Mouse (Mus musculus): ENCODE measurements around the gene Pigt. TPM values are rescaled to one million over a fixed set of nuclear protein-coding genes. Genes with fewer than 3 reads are reported as not detected.

Gene Pigt
- polyA plus RNA-seq, 1 experiment = 155 TPM

GRCm38 (mm10) chr2:164549963-164550894 is 52.9 kb downstream of the Pigt start:
- no peak for DNase-seq (ENCODE audit: low read depth)
- TF ChIP-seq POLR2A (IDR thresholded peaks at IDR 0.05; ENCODE audit: borderline replicate concordance, extremely low read depth, insufficient read depth, insufficient read length, poor library complexity, severe bottlenecking) = no peak
- no peak for TF ChIP-seq CTCF (IDR thresholded peaks at IDR 0.05; ENCODE audit: borderline replicate concordance, extremely low read depth, insufficient read depth, insufficient read length)

- no peak for TF ChIP-seq CTCF (IDR thresholded peaks at IDR 0.05; ENCODE audit: borderline replicate concordance, extremely low read depth, insufficient read depth, insufficient read length)
- DNase-seq (ENCODE audit: low read depth) = no peak
These were observed 53.6 kb downstream of the Pigt start for GRCm38 (mm10) chr2:164550895-164551269.

- no peak for DNase-seq (ENCODE audit: low read depth)
- TF ChIP-seq CTCF (IDR thresholded peaks at IDR 0.05; ENCODE audit: borderline replicate concordance, extremely low read depth, insufficient read depth, insufficient read length) (no peak), POLR2A (IDR thresholded peaks at IDR 0.05; ENCODE audit: borderline replicate concordance, extremely low read depth, insufficient read depth, insufficient read length, poor library complexity, severe bottlenecking) (no peak)
These were observed 54.2 kb downstream of the Pigt start for GRCm38 (mm10) chr2:164551502-164551901.

Other genes starting within 250 kb of the Pigt start
- not detected in 2 replicates for gene Svs3b, start 240.9 kb upstream of the Pigt start, polyA plus RNA-seq (2012; rRNA removed)
- not detected in 2 replicates for gene Svs4, start 219.1 kb upstream of the Pigt start, polyA plus RNA-seq (2012; rRNA removed)
- not detected in 2 replicates for gene Svs3a, start 208.3 kb upstream of the Pigt start, polyA plus RNA-seq (2012; rRNA removed)
- gene Svs6, start 180.8 kb upstream of the Pigt start, polyA plus RNA-seq (2012; rRNA removed) = not detected in 2 replicates
- gene Svs5, start 164.8 kb upstream of the Pigt start, polyA plus RNA-seq (2012; rRNA removed) = not detected in 2 replicates
- 0.22 TPM in 1 of 2 replicates, not detected in the other for gene Slpi, start 108.4 kb upstream of the Pigt start, polyA plus RNA-seq (2012; rRNA removed)
- 0.04 and 0.10 TPM in 2 replicates for gene Rbpjl, start 94.4 kb upstream of the Pigt start, polyA plus RNA-seq (2012; rRNA removed)
- gene Matn4, start 92.4 kb upstream of the Pigt start, polyA plus RNA-seq (2012; rRNA removed) = 1.8 and 2.5 TPM in 2 replicates
- 2.3 and 3.7 TPM in 2 replicates for gene Sdc4, start 53.6 kb upstream of the Pigt start, polyA plus RNA-seq (2012; rRNA removed)
- 69.6 and 82.0 TPM in 2 replicates for gene Sys1, start 40.6 kb upstream of the Pigt start, polyA plus RNA-seq (2012; rRNA removed)
- 8.0 and 10.2 TPM in 2 replicates for gene Gm20458, start 36.6 kb upstream of the Pigt start, polyA plus RNA-seq (2012; rRNA removed)
- gene Trp53tg5, start 23.8 kb upstream of the Pigt start, polyA plus RNA-seq (2012; rRNA removed) = not detected in 2 replicates
- 11.4 and 13.1 TPM in 2 replicates for gene Dbndd2, start 11.4 kb upstream of the Pigt start, polyA plus RNA-seq (2012; rRNA removed)
- 3.9 and 5.3 TPM in 2 replicates for gene Wfdc2, start 64.9 kb downstream of the Pigt start, polyA plus RNA-seq (2012; rRNA removed)
- not detected in 2 replicates for gene Spint3, start 75.9 kb downstream of the Pigt start, polyA plus RNA-seq (2012; rRNA removed)
- gene Wfdc6a, start 87.9 kb downstream of the Pigt start, polyA plus RNA-seq (2012; rRNA removed) = not detected in 2 replicates
- not detected in 2 replicates for gene Eppin, start 96.1 kb downstream of the Pigt start, polyA plus RNA-seq (2012; rRNA removed)
- not detected in 2 replicates for gene Wfdc6b, start 116.0 kb downstream of the Pigt start, polyA plus RNA-seq (2012; rRNA removed)
- gene Wfdc8, start 116.1 kb downstream of the Pigt start, polyA plus RNA-seq (2012; rRNA removed) = not detected in 2 replicates
- not detected in 2 replicates for gene Wfdc16, start 141.3 kb downstream of the Pigt start, polyA plus RNA-seq (2012; rRNA removed)
- not detected in 2 replicates for gene Wfdc10, start 158.5 kb downstream of the Pigt start, polyA plus RNA-seq (2012; rRNA removed)
- gene Wfdc9, start 159.1 kb downstream of the Pigt start, polyA plus RNA-seq (2012; rRNA removed) = not detected in 2 replicates
- not detected in 2 replicates for gene Wfdc11, start 176.6 kb downstream of the Pigt start, polyA plus RNA-seq (2012; rRNA removed)
- not detected in 2 replicates for gene Wfdc13, start 187.6 kb downstream of the Pigt start, polyA plus RNA-seq (2012; rRNA removed)
- not detected in 2 replicates for gene Spint4, start 201.0 kb downstream of the Pigt start, polyA plus RNA-seq (2012; rRNA removed)
- not detected in 2 replicates for gene Spint5, start 217.8 kb downstream of the Pigt start, polyA plus RNA-seq (2012; rRNA removed)
- 0.94 and 1.4 TPM in 2 replicates for gene Wfdc3, start 248.4 kb downstream of the Pigt start, polyA plus RNA-seq (2012; rRNA removed)
- 46.0 and 50.2 TPM in 2 replicates for gene Dnttip1, start 248.5 kb downstream of the Pigt start, polyA plus RNA-seq (2012; rRNA removed)

All from brain, embryonic 14.5 days (tissue).